Comparison of ENCODE assay signal across 16 mouse cellular contexts in genomic region chr12:88976621-88977020, GRCm38 (mm10).
"Had no signal": no experiment of that assay in that cellular context is flagged by ENCODE, and none has a peak within 500 bp of the region (broad histone marks: within the 10 kb centered on the region; RNA-seq: fewer than 3 reads in every experiment).

No protein-coding gene starts in this region.

- DNase-seq: gastrocnemius, postnatal 14 days; gastrocnemius, postnatal 36 days; heart, adult 11 months; heart, adult 2 months; heart, postnatal 14 days; heart, postnatal 36 days; kidney, adult 11 months; kidney, adult 2 months; kidney, adult 9 months; kidney, postnatal 14 days; kidney, postnatal 36 days; layer of hippocampus, adult 9-11 months; layer of hippocampus, postnatal 36 days; liver; liver, embryonic 13.5 days; liver, postnatal 0 days had no signal
